Mouse (Mus musculus): Measurements from ENCODE around the gene Defb20. TPM values are rescaled to one million over a fixed set of nuclear protein-coding genes. Genes with fewer than 3 reads are reported as not detected.

Gene Defb20
- polyA plus RNA-seq, 1 experiment from 2014 or later = not detected

GRCm38 (mm10) chr2:152503950-152504349 lies 27.1 kb downstream of the Defb20 start:
- no peak overlapping the region for H3K4me2 ChIP-seq (replicated peaks; ENCODE audit: low read depth, low read length)
- no peaks in the 10 kb centered on the region for H3K9me3 ChIP-seq (ENCODE audit: control insufficient read depth, low read depth, low read length)
- H3K27me3 ChIP-seq (ENCODE audit: control insufficient read depth, insufficient read depth, low read length) = no peaks in the 10 kb centered on the region
- no peak overlapping the region for H3K27ac ChIP-seq (ENCODE audit: low read length)
- ATAC-seq (ENCODE audit: insufficient number of reproducible peaks, insufficient read depth, low FRiP score, low read depth) = no peak
- no peaks in the 10 kb centered on the region for H3K36me3 ChIP-seq (ENCODE audit: control insufficient read depth, insufficient read depth, low read length)
- H3K9ac ChIP-seq (replicated peaks; ENCODE audit: low read depth, low read length) = no peak overlapping the region
- H3K4me3 ChIP-seq (ENCODE audit: low read depth, low read length) = no peak overlapping the region
- WGBS = 71% methylated on average over 2 of the region's 2 CpGs
- no peaks in the 10 kb centered on the region for H3K4me1 ChIP-seq (ENCODE audit: control insufficient read depth, insufficient read depth, low read length)

GRCm38 (mm10) chr2:152511592-152511991 lies 34.7 kb downstream of the Defb20 start, which contains the start of gene Defb26:
TSS of gene Defb26 (minus strand) at chr2:152511692.
- H3K27ac ChIP-seq (ENCODE audit: low read length) = no peak within 1 kb of the TSS
- H3K27me3 ChIP-seq (ENCODE audit: control insufficient read depth, insufficient read depth, low read length) = no peaks in the 10 kb centered on the region
- H3K4me1 ChIP-seq (ENCODE audit: control insufficient read depth, insufficient read depth, low read length) = no peaks in the 10 kb centered on the region
- H3K9ac ChIP-seq (replicated peaks; ENCODE audit: low read depth, low read length) = no peak within 1 kb of the TSS
- no peak within 1 kb of the TSS for H3K4me3 ChIP-seq (ENCODE audit: low read depth, low read length)
- no peak for ATAC-seq (ENCODE audit: insufficient number of reproducible peaks, insufficient read depth, low FRiP score, low read depth)
- no peaks in the 10 kb centered on the region for H3K36me3 ChIP-seq (ENCODE audit: control insufficient read depth, insufficient read depth, low read length)
- H3K9me3 ChIP-seq (ENCODE audit: control insufficient read depth, low read depth, low read length) = no peaks in the 10 kb centered on the region
- WGBS = 92% methylated on average over 1 of the region's 1 CpGs
- no peak within 1 kb of the TSS for H3K4me2 ChIP-seq (replicated peaks; ENCODE audit: low read depth, low read length)

GRCm38 (mm10) chr2:152516084-152516483 lies 39.2 kb downstream of the Defb20 start:
- H3K4me3 ChIP-seq (ENCODE audit: low read depth, low read length) = no peak overlapping the region
- H3K4me1 ChIP-seq (ENCODE audit: control insufficient read depth, insufficient read depth, low read length) = no peaks in the 10 kb centered on the region
- H3K9me3 ChIP-seq (ENCODE audit: control insufficient read depth, low read depth, low read length) = no peaks in the 10 kb centered on the region
- no peak overlapping the region for H3K9ac ChIP-seq (replicated peaks; ENCODE audit: low read depth, low read length)
- ATAC-seq (ENCODE audit: insufficient number of reproducible peaks, insufficient read depth, low FRiP score, low read depth) = 0 out of 2 replicates have a peak, but pooled peaks have one; percentile 37
- WGBS = 45% methylated on average over 4 of the region's 4 CpGs
- H3K36me3 ChIP-seq (ENCODE audit: control insufficient read depth, insufficient read depth, low read length) = no peaks in the 10 kb centered on the region
- H3K4me2 ChIP-seq (replicated peaks; ENCODE audit: low read depth, low read length) = no peak overlapping the region
- no peaks in the 10 kb centered on the region for H3K27me3 ChIP-seq (ENCODE audit: control insufficient read depth, insufficient read depth, low read length)
- H3K27ac ChIP-seq (ENCODE audit: low read length) = no peak overlapping the region

GRCm38 (mm10) chr2:152517981-152518380 lies 41.1 kb downstream of the Defb20 start, which contains the start of gene Defb28:
TSS of gene Defb28 (plus strand) at chr2:152518255.
- Histone ChIP-seq H3K27me3 (ENCODE audit: control insufficient read depth, insufficient read depth, low read length) (no peaks in the 10 kb centered on the region), H3K36me3 (ENCODE audit: control insufficient read depth, insufficient read depth, low read length) (no peaks in the 10 kb centered on the region), H3K4me1 (ENCODE audit: control insufficient read depth, insufficient read depth, low read length) (no peaks in the 10 kb centered on the region), H3K9ac (replicated peaks; ENCODE audit: low read depth, low read length) (no peak within 1 kb of the TSS), H3K4me2 (replicated peaks; ENCODE audit: low read depth, low read length) (no peak within 1 kb of the TSS), H3K27ac (ENCODE audit: low read length) (no peak within 1 kb of the TSS), H3K9me3 (ENCODE audit: control insufficient read depth, low read depth, low read length) (no peaks in the 10 kb centered on the region), H3K4me3 (ENCODE audit: low read depth, low read length) (no peak within 1 kb of the TSS)
- WGBS = 76% methylated on average over 4 of the region's 4 CpGs
- ATAC-seq (ENCODE audit: insufficient number of reproducible peaks, insufficient read depth, low FRiP score, low read depth) = no peak

Other genes with a start within 250 kb of the Defb20 start
- 40.0 and 45.5 TPM in 2 replicates for gene Tbc1d20, start 183.2 kb upstream of the Defb20 start, polyA plus RNA-seq (2014; fragmentation: Nextera tagmentation; extraction: Ambion mirVana)
- 81.9 and 88.1 TPM in 2 replicates for gene Rbck1, start 144.4 kb upstream of the Defb20 start, polyA plus RNA-seq (2014; fragmentation: Nextera tagmentation; extraction: Ambion mirVana)
- gene Trib3, start 133.0 kb upstream of the Defb20 start, polyA plus RNA-seq (2014; fragmentation: Nextera tagmentation; extraction: Ambion mirVana) = 0.73 and 1.1 TPM in 2 replicates
- gene Nrsn2, start 100.4 kb upstream of the Defb20 start, polyA plus RNA-seq (2014; fragmentation: Nextera tagmentation; extraction: Ambion mirVana) = 2.2 and 3.8 TPM in 2 replicates
- gene Sox12, start 79.0 kb upstream of the Defb20 start, polyA plus RNA-seq (2014; fragmentation: Nextera tagmentation; extraction: Ambion mirVana) = 13.6 and 15.7 TPM in 2 replicates
- 41.0 and 43.5 TPM in 2 replicates for gene Zcchc3, start 62.0 kb upstream of the Defb20 start, polyA plus RNA-seq (2014; fragmentation: Nextera tagmentation; extraction: Ambion mirVana)
- gene 6820408C15Rik, start 61.5 kb upstream of the Defb20 start, polyA plus RNA-seq (2014; fragmentation: Nextera tagmentation; extraction: Ambion mirVana) = 0.33 and 0.69 TPM in 2 replicates
- not detected in 2 replicates for gene Defb23, start 12.4 kb upstream of the Defb20 start, polyA plus RNA-seq (2014; fragmentation: Nextera tagmentation; extraction: Ambion mirVana)
- not detected in 2 replicates for gene Defb22, start 13.1 kb downstream of the Defb20 start, polyA plus RNA-seq (2014; fragmentation: Nextera tagmentation; extraction: Ambion mirVana)
- gene Defb26, start 34.6 kb downstream of the Defb20 start, polyA plus RNA-seq (2014; fragmentation: Nextera tagmentation; extraction: Ambion mirVana) = not detected in 2 replicates
- not detected in 2 replicates for gene Defb28, start 41.2 kb downstream of the Defb20 start, polyA plus RNA-seq (2014; fragmentation: Nextera tagmentation; extraction: Ambion mirVana)
- gene Defb29, start 63.0 kb downstream of the Defb20 start, polyA plus RNA-seq (2014; fragmentation: Nextera tagmentation; extraction: Ambion mirVana) = not detected in 2 replicates
- gene Gm17416, start 92.3 kb downstream of the Defb20 start, polyA plus RNA-seq (2014; fragmentation: Nextera tagmentation; extraction: Ambion mirVana) = not detected in 2 replicates
- not detected in 2 replicates for gene Defb21, start 95.7 kb downstream of the Defb20 start, polyA plus RNA-seq (2014; fragmentation: Nextera tagmentation; extraction: Ambion mirVana)
- gene Defb19, start 103.2 kb downstream of the Defb20 start, polyA plus RNA-seq (2014; fragmentation: Nextera tagmentation; extraction: Ambion mirVana) = not detected in 2 replicates
- not detected in 2 replicates for gene Defb45, start 122.3 kb downstream of the Defb20 start, polyA plus RNA-seq (2014; fragmentation: Nextera tagmentation; extraction: Ambion mirVana)
- gene Defb36, start 127.3 kb downstream of the Defb20 start, polyA plus RNA-seq (2014; fragmentation: Nextera tagmentation; extraction: Ambion mirVana) = not detected in 2 replicates
- 3.9 TPM in 1 of 2 replicates, not detected in the other for gene Defb25, start 146.0 kb downstream of the Defb20 start, polyA plus RNA-seq (2014; fragmentation: Nextera tagmentation; extraction: Ambion mirVana)
- 21.9 and 22.3 TPM in 2 replicates for gene Rem1, start 149.9 kb downstream of the Defb20 start, polyA plus RNA-seq (2014; fragmentation: Nextera tagmentation; extraction: Ambion mirVana)
- gene H13, start 192.4 kb downstream of the Defb20 start, polyA plus RNA-seq (2014; fragmentation: Nextera tagmentation; extraction: Ambion mirVana) = 120 and 122 TPM in 2 replicates
- gene Mcts2, start 210.0 kb downstream of the Defb20 start, polyA plus RNA-seq (2014; fragmentation: Nextera tagmentation; extraction: Ambion mirVana) = 26.5 and 30.1 TPM in 2 replicates